23 mouse cellular contexts compared by ENCODE assay signal in genomic region chr5:17879924-17880323, GRCm38 (mm10). TPM values are rescaled to one million over a fixed set of nuclear protein-coding genes. Genes with fewer than 3 reads are reported as not detected.
DNase-seq lines count a peak whose midpoint lies in the region; ATAC-seq and TF ChIP-seq lines count a peak whose summit lies in the region.
"Had no signal": no experiment of that assay in that cellular context is flagged by ENCODE, and none has a peak within 500 bp of the region (broad histone marks: within the 10 kb centered on the region; RNA-seq: fewer than 3 reads in every experiment).

No protein-coding gene starts in this region.

- intact Hi-C loops in gastrocnemius, adult 2 months (cut with DNase I): loop anchor here (5.0 to 10.0 kb wide), 2 partner anchors 33 to 105 kb away; no protein-coding TSS in a partner anchor

- H3K4me2 ChIP-seq in intestine, embryonic 16.5 days (ENCODE audit: low read depth, low read length): no peak overlapping the region
- no peak overlapping the region for H3K4me2 ChIP-seq in intestine, embryonic 15.5 days (replicated peaks)
- H3K4me2 ChIP-seq: hindbrain, embryonic 14.5 days; limb, embryonic 15.5 days; liver, embryonic 15.5 days; midbrain, embryonic 13.5 days had no signal

- TF ChIP-seq CTCF in gastrocnemius, adult 2 months (IDR thresholded peaks at IDR 0.05): no peak

- peak overlapping the region; percentile 78 for H3K27ac ChIP-seq in gastrocnemius, adult 2 months
- H3K27ac ChIP-seq in intestine, embryonic 16.5 days (ENCODE audit: low read length): no peak overlapping the region
- no peak overlapping the region for H3K27ac ChIP-seq in intestine, embryonic 15.5 days
- H3K27ac ChIP-seq in brown adipose tissue, adult 24 weeks (replicated peaks; ENCODE audit: low read depth, low read length): peak overlapping the region; percentile 66
- H3K27ac ChIP-seq: hindbrain, embryonic 14.5 days; limb, embryonic 15.5 days; liver, embryonic 15.5 days; midbrain, embryonic 13.5 days had no signal

- H3K4me3 ChIP-seq in gastrocnemius, adult 2 months: no peak overlapping the region
- no peak overlapping the region for H3K4me3 ChIP-seq in intestine, embryonic 16.5 days (ENCODE audit: low read length)
- no peak overlapping the region for H3K4me3 ChIP-seq in intestine, embryonic 15.5 days (replicated peaks)
- H3K4me3 ChIP-seq in brown adipose tissue, adult 24 weeks (ENCODE audit: insufficient read depth, low read depth, low read length): no peak overlapping the region
- H3K4me3 ChIP-seq: limb, embryonic 15.5 days; liver, embryonic 15.5 days; megakaryocyte, embryonic 14.5 days; midbrain, embryonic 13.5 days had no signal

- WGBS in intestine, embryonic 16.5 days: 80% methylated on average over 1 of the region's 1 CpGs
- 83% methylated on average over 1 of the region's 1 CpGs for WGBS in intestine, embryonic 15.5 days

- no peaks in the 10 kb centered on the region; the same call in 1 of the 2 replicates for H3K4me1 ChIP-seq in intestine, embryonic 16.5 days (ENCODE audit: control insufficient read depth, insufficient read depth, low read length)
- H3K4me1 ChIP-seq in intestine, embryonic 15.5 days (replicated peaks): no peaks in the 10 kb centered on the region
- H3K4me1 ChIP-seq in brown adipose tissue, adult 24 weeks (ENCODE audit: control insufficient read depth, insufficient read depth, insufficient read length, low read length): peaks cover 14% of the 10 kb centered on the region
- H3K4me1 ChIP-seq: limb, embryonic 15.5 days; megakaryocyte, embryonic 14.5 days; midbrain, embryonic 13.5 days had no signal

- no peak for DNase-seq in gastrocnemius, adult 2 months
- DNase-seq in gastrocnemius, postnatal 10 days: no peak
- no peak for DNase-seq in adrenal gland, postnatal 25 days
- no peak for DNase-seq in spleen, adult 12 weeks (ENCODE audit: low spot score)
- DNase-seq: adrenal gland, adult 2 months; cerebellum, adult 2 months; cerebellum, postnatal 25 days; heart, adult 18-20 months; kidney, postnatal 4 days; left cerebral cortex, postnatal 4 days; thymus, postnatal 36 days had no signal

- no peaks in the 10 kb centered on the region for H3K36me3 ChIP-seq in intestine, embryonic 16.5 days (ENCODE audit: control insufficient read depth, insufficient read depth, low read length)
- no peaks in the 10 kb centered on the region for H3K36me3 ChIP-seq in intestine, embryonic 15.5 days
- H3K36me3 ChIP-seq: G1E; limb, embryonic 15.5 days; liver, embryonic 15.5 days; midbrain, embryonic 13.5 days had no signal

- H3K27me3 ChIP-seq in intestine, embryonic 16.5 days (replicated peaks; ENCODE audit: control insufficient read depth, insufficient read depth, low read length): no peaks in the 10 kb centered on the region
- no peaks in the 10 kb centered on the region for H3K27me3 ChIP-seq in intestine, embryonic 15.5 days (replicated peaks)
- H3K27me3 ChIP-seq: limb, embryonic 15.5 days; liver, embryonic 15.5 days; megakaryocyte, embryonic 14.5 days; midbrain, embryonic 13.5 days had no signal

- H3K9ac ChIP-seq in intestine, embryonic 16.5 days (ENCODE audit: low read depth, low read length): no peak overlapping the region
- no peak overlapping the region for H3K9ac ChIP-seq in intestine, embryonic 15.5 days
- H3K9ac ChIP-seq: hindbrain, embryonic 14.5 days; limb, embryonic 15.5 days; liver, embryonic 15.5 days; midbrain, embryonic 13.5 days had no signal

- peak; percentile 34; the same call in 1 of the 2 replicates for ATAC-seq in intestine, embryonic 16.5 days
- no peak; the same call in 1 of the 2 replicates for ATAC-seq in intestine, embryonic 15.5 days
- peak; percentile 9; the same call in 1 of the 2 replicates for ATAC-seq in megakaryocyte progenitor cell, adult 5-6 weeks (replicated peaks; ENCODE audit: poor library complexity)
- ATAC-seq: forebrain, embryonic 14.5 days; inflammation-experienced regulatory T-cells, adult 6 months; midbrain, embryonic 13.5 days had no signal

- H3K9me3 ChIP-seq in intestine, embryonic 16.5 days (ENCODE audit: control insufficient read depth, low read length): no peaks in the 10 kb centered on the region
- no peaks in the 10 kb centered on the region for H3K9me3 ChIP-seq in intestine, embryonic 15.5 days
- H3K9me3 ChIP-seq: G1E; limb, embryonic 15.5 days; liver, embryonic 15.5 days; megakaryocyte, embryonic 14.5 days; midbrain, embryonic 13.5 days had no signal

RNA-seq across cellular contexts. Expression of gene Cd36, which starts 8.7 kb away (rescaled TPM):
- 100 to 1,000 TPM; 237 to 443 TPM for total RNA-seq in gastrocnemius, adult 2 months (2021)
- 100 to 1,000 TPM; 305 to 344 TPM for total RNA-seq in gastrocnemius, postnatal 10 days (2021)
- 44.9 and 63.4 TPM in 2 replicates for polyA plus RNA-seq in intestine, embryonic 16.5 days (2015; fragmentation: Nextera tagmentation; extraction: Ambion mirVana)
- 31.6 and 32.8 TPM in 2 replicates for polyA plus RNA-seq in intestine, embryonic 15.5 days (2015; fragmentation: Nextera tagmentation; extraction: Ambion mirVana)
- polyA plus RNA-seq in brown adipose tissue, adult 24 weeks (2012; ENCODE audit: insufficient read depth, insufficient read length, missing spikeins): 1,463 and 1,631 TPM in 2 replicates
- 0.98 and 1.6 TPM in 2 replicates for total RNA-seq in megakaryocyte progenitor cell, adult 5-6 weeks (2015)
- 0.92 and 2.9 TPM in 2 replicates for total RNA-seq in megakaryocyte progenitor cell, adult 5-6 weeks (2017)
- total RNA-seq in adrenal gland, postnatal 25 days (2021): 361 and 381 TPM in 2 replicates
- polyA plus RNA-seq: G1E had no signal

Comparison
In these comparisons a context has a peak if more than half of its experiments do, and no peak if none do; other contexts are left out.
1. H3K27ac ChIP-seq: peak in gastrocnemius, adult 2 months (single experiment) and brown adipose tissue, adult 24 weeks (single experiment); none in intestine, embryonic 16.5 days (single experiment) and intestine, embryonic 15.5 days (single experiment).
2. RNA of gene Cd36, which starts 8.7 kb away (total RNA-seq): 237 to 443 TPM in gastrocnemius, adult 2 months, 361 to 381 TPM in adrenal gland, postnatal 25 days and 305 to 344 TPM in gastrocnemius, postnatal 10 days; 0.92 to 2.9 TPM in megakaryocyte progenitor cell, adult 5-6 weeks; every median in the first group is over 10 times any median in the second.